Mouse (Mus musculus) liver, postnatal 0 days (tissue): ENCODE data around the gene Aldh3b2.

Experiments used
- CTCF ChIP-seq: sonication (generic); IDR thresholded peaks from 2 replicates; pipeline ENCODE4 v1.5.1; 2016; ENCODE audit warnings: antibody characterized with exemption, low read depth
- EP300 ChIP-seq: IDR thresholded peaks from 2 replicates; pipeline ENCODE4 v1.6.1; 2016; ENCODE audit warnings: antibody characterized with exemption, low read depth, mild to moderate bottlenecking

DNA sequence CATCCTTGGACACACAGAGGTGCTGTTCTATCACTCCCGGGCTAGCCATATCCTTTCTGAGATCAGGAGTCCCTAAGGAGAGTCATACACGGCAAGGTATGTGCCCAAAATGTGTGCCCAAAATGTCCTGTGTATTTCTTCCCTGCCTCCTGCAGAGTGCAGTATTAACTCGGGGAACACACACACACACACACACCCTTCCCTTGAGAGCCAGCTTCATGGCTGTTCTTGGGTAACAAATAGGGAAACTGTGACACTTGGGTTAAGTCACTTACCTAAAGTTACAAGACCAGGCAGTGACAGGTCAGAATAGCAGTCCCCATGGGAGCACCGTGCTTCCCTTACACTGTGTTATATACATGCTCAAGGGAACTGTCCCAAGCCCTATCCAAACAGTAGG, 8.1 kb upstream of the Aldh3b2 start:
- TF ChIP-seq CTCF (peak; percentile 42), EP300 (no peak)
